Mouse (Mus musculus): ENCODE results near the gene Sf3b2. TPM values are rescaled to one million over a fixed set of nuclear protein-coding genes. Genes with fewer than 3 reads are reported as not detected.

Sf3b2 gene
- total and polyA plus RNA-seq, 3 experiments: 83.1 to 121 (median 103) TPM

DNA sequence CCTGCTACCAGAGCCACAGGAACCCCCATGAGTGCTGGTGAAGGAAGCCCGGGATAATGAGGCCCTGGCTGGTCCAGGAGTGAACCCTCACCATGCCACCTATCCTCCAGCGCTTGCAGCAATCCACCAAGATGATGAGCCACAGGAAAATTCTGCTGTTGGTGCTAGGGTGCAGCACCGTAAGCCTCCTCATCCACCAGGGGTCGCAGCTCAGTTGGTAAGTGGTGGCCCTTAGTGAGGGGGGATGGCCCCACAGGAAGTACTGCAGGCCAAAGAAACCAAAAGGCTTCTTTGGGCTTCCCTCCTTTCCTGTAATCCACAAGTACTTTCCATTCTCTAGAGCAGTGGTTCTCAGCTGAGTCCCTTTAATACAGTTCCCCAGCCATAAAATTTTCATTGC, 7.2 kb upstream of the Sf3b2 start:
- intact Hi-C loops (cut with DNase I): loop anchor here (2.0 kb wide), 1 partner anchor 46 kb away; the partner anchor contains the start of gene Cst6
- DNase-seq: peak in 1 of 2 experiments; percentile 50
- H3K27me3 ChIP-seq (ENCODE audit: control insufficient read depth, insufficient read depth, low read length): no peaks in the 10 kb centered on the region
- peaks cover 3% of the 10 kb centered on the region; the same call in 1 of the 2 replicates for H3K4me1 ChIP-seq (ENCODE audit: control insufficient read depth, insufficient read depth, low read length)
- no peaks in the 10 kb centered on the region for H3K79me2 ChIP-seq (replicated peaks; ENCODE audit: control insufficient read depth, insufficient read depth, low read length)
- 16% methylated on average over 4 of the region's 4 CpGs for WGBS
- no peaks in the 10 kb centered on the region for H3K36me3 ChIP-seq (ENCODE audit: control insufficient read depth, insufficient read depth, low read length)
- H3K4me3 ChIP-seq: no peak overlapping the region
- H3K27ac ChIP-seq: no peak overlapping the region
- no peak overlapping the region for H3K9ac ChIP-seq (ENCODE audit: low read depth, low read length)
- TF ChIP-seq EP300 (IDR thresholded peaks at IDR 0.05; ENCODE audit: insufficient read depth, low read depth, low read length) (no peak), CTCF (IDR thresholded peaks at IDR 0.05) (peak; percentile 70), POLR2A (IDR thresholded peaks at IDR 0.05; ENCODE audit: insufficient read depth, low read depth, low read length) (no peak)

DNA sequence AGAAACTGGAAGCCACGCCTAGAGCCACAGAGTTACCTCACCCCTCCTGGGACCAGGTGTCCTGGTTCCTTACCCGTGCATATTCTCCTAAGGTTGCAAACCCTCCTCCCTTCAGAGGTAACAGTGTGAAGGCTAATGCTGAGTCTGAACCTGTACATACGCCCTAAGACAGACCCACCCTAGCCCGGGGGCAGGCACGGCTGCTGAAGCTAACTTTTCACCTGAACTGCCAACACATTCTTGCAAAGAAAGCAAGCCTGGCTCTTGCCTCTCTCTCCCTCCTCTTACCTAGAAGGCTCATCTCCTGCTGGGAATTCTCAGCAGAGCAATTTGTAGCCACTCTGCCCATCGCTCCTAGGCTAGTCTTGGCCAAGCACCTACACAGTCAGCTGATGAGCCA, 5.3 kb upstream of the Sf3b2 start:
- Histone ChIP-seq H3K4me1 (ENCODE audit: control insufficient read depth, insufficient read depth, low read length) (peaks cover 3% of the 10 kb centered on the region), H3K79me2 (replicated peaks; ENCODE audit: control insufficient read depth, insufficient read depth, low read length) (no peaks in the 10 kb centered on the region), H3K27ac (no peak overlapping the region), H3K36me3 (ENCODE audit: control insufficient read depth, insufficient read depth, low read length) (no peaks in the 10 kb centered on the region), H3K27me3 (ENCODE audit: control insufficient read depth, insufficient read depth, low read length) (no peaks in the 10 kb centered on the region), H3K4me3 (no peak overlapping the region), H3K9ac (ENCODE audit: low read depth, low read length) (no peak overlapping the region)
- WGBS: 75% methylated on average over 6 of the region's 6 CpGs
- no peak for DNase-seq
- intact Hi-C loops (cut with DNase I): no loop called here
- TF ChIP-seq POLR2A (IDR thresholded peaks at IDR 0.05; ENCODE audit: insufficient read depth, low read depth, low read length) (no peak), CTCF (IDR thresholded peaks at IDR 0.05) (no peak), EP300 (IDR thresholded peaks at IDR 0.05; ENCODE audit: insufficient read depth, low read depth, low read length) (no peak)

DNA sequence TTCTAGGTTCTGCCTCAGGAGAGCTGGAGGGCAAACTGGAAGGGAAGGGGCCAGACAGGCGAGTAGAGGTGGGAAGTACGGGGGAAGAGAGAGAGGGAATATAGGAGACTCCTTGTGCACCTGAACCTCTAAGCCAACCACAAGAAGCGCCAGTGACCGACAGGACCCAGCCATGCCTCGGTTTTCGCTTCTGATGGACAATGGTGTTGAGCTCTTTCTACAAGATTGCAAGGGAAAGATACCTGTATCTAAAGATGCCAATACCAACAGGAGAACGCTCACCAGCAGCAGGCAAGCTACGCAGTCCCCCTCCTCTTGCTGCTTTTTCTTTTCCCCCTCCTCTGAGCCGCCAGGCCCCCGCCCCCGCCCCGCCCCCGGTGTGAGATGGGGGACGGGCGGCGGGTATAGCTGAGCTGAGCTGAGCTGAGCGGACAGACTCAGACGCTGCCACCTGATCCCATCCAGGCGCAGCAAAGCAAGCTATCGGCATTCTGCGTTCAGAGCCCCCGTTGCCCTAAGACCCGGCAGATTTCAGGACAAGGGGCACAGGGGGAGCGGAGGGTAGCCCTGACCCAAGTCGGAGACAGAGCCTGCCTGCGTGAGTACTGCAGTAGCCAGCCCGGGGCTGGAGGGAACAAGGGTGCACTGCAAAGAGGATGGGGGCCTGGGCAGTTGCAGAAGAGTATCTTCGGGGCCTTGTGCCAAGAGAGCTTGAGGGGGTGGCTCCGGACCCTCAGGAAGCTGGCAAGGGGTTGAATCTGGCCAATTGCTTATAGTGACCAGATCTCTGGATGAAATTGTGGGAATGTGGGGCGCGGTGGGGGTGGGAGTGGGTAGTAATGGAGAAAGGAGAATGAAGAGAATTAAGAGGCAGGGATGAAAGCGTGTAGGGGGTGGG, 2.9 kb upstream of the Sf3b2 start, which contains the start of gene Gal3st3:
Gene Gal3st3, plus strand, starts transcription at position 429 of the 898 bp plus-strand sequence.
- Histone ChIP-seq H3K27me3 (ENCODE audit: control insufficient read depth, insufficient read depth, low read length) (no peaks in the 10 kb centered on the region), H3K9ac (ENCODE audit: low read depth, low read length) (peak within 1 kb of the TSS; percentile 76), H3K36me3 (ENCODE audit: control insufficient read depth, insufficient read depth, low read length) (peaks cover 10% of the 10 kb centered on the region), H3K79me2 (replicated peaks; ENCODE audit: control insufficient read depth, insufficient read depth, low read length) (no peaks in the 10 kb centered on the region), H3K27ac (peak within 1 kb of the TSS; percentile 70), H3K4me3 (peak within 1 kb of the TSS; percentile 44), H3K4me1 (ENCODE audit: control insufficient read depth, insufficient read depth, low read length) (peaks cover 8% of the 10 kb centered on the region)
- 21% methylated on average over 32 of the region's 32 CpGs for WGBS
- TF ChIP-seq CTCF (IDR thresholded peaks at IDR 0.05) (no peak), POLR2A (IDR thresholded peaks at IDR 0.05; ENCODE audit: insufficient read depth, low read depth, low read length) (no peak), EP300 (IDR thresholded peaks at IDR 0.05; ENCODE audit: insufficient read depth, low read depth, low read length) (no peak)
- intact Hi-C loops (cut with DNase I): no loop called here
- DNase-seq: peak in 1 of 2 experiments; percentile 19

DNA sequence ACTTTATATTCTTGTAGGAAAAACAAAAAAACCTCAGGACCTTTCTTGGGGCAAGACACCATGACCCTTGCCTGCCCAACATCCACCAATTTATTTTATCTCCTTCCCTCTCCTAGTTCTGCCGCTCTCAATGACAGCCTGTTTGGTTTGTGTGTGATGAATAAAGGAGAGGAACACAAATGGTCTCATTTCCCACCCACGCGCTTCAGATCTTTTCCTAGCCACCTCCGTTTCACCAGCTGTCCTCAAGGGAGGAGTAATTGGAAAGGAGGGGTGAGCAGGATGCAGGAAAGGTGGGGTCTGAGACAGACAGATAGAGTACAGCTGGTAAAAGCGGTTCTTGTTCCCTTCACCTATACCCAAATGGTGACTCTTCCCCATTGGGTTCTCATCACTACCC, 1.4 kb upstream of the Sf3b2 start:
- 53% methylated on average over 5 of the region's 5 CpGs for WGBS
- no peak for DNase-seq
- H3K27me3 ChIP-seq (ENCODE audit: control insufficient read depth, insufficient read depth, low read length): no peaks in the 10 kb centered on the region
- intact Hi-C loops (cut with DNase I): no loop called here
- H3K27ac ChIP-seq: no peak overlapping the region
- H3K36me3 ChIP-seq (ENCODE audit: control insufficient read depth, insufficient read depth, low read length): peaks cover 10% of the 10 kb centered on the region
- no peak for TF ChIP-seq POLR2A (IDR thresholded peaks at IDR 0.05; ENCODE audit: insufficient read depth, low read depth, low read length)
- TF ChIP-seq EP300 (IDR thresholded peaks at IDR 0.05; ENCODE audit: insufficient read depth, low read depth, low read length): no peak
- TF ChIP-seq CTCF (IDR thresholded peaks at IDR 0.05): no peak
- no peak overlapping the region for H3K4me3 ChIP-seq
- H3K79me2 ChIP-seq (replicated peaks; ENCODE audit: control insufficient read depth, insufficient read depth, low read length): 0 out of 2 replicates have a peak, but pooled peaks cover 2% of the 10 kb centered on the region
- no peak overlapping the region for H3K9ac ChIP-seq (ENCODE audit: low read depth, low read length)
- H3K4me1 ChIP-seq (ENCODE audit: control insufficient read depth, insufficient read depth, low read length): peaks cover 8% of the 10 kb centered on the region

DNA sequence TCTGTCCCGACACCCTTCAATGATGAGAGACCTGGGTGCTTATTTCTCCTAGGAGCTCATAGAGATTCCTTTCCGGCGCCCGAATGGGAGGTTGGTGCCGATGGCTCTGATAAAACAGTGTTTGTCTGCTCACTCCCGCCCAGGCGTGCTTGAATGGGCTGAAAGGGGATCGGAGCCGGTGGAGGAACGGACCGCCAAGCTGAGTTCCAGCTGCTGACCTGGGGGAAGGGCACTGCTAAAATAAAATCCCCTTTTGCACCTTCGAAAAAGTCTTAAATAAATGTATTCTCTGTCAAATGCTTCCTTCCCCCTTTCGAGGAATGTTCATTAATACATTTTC, 451 bp upstream of the Sf3b2 start:
- peaks cover 8% of the 10 kb centered on the region for H3K4me1 ChIP-seq (ENCODE audit: control insufficient read depth, insufficient read depth, low read length)
- no peak for DNase-seq
- H3K4me3 ChIP-seq: peak overlapping the region; percentile 63
- intact Hi-C loops (cut with DNase I): loop anchor here (2.0 kb wide), 1 partner anchor 21 kb away; no protein-coding TSS in a partner anchor
- peak overlapping the region; percentile 81 for H3K27ac ChIP-seq
- no peak for TF ChIP-seq POLR2A (IDR thresholded peaks at IDR 0.05; ENCODE audit: insufficient read depth, low read depth, low read length)
- TF ChIP-seq EP300 (IDR thresholded peaks at IDR 0.05; ENCODE audit: insufficient read depth, low read depth, low read length): no peak
- TF ChIP-seq CTCF (IDR thresholded peaks at IDR 0.05): no peak
- WGBS: 5% methylated on average over 13 of the region's 13 CpGs
- H3K36me3 ChIP-seq (ENCODE audit: control insufficient read depth, insufficient read depth, low read length): peaks cover 10% of the 10 kb centered on the region
- no peaks in the 10 kb centered on the region for H3K27me3 ChIP-seq (ENCODE audit: control insufficient read depth, insufficient read depth, low read length)
- 0 out of 2 replicates have a peak, but pooled peaks cover 2% of the 10 kb centered on the region for H3K79me2 ChIP-seq (replicated peaks; ENCODE audit: control insufficient read depth, insufficient read depth, low read length)
- H3K9ac ChIP-seq (ENCODE audit: low read depth, low read length): peak overlapping the region; percentile 35

DNA sequence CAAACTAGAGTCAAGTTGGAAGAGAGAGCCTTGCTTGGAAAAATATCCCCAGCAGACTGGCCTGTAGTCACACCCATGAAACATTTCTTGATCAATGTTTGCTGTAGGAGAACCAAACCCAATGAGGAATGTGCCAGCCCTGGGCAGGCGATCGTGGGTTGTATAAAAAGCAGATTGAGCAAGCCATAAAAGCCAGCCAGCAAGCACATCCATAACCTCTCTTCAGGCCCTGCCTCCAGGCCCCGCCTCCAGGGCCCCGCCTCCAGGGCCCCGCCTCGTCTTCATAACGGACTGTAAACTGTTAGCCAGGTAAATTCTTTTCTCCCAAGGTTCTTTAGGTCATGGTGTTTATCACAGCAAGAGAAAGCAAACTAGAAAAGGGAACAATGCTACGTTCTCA, 16.9 kb downstream of the Sf3b2 start:
- Histone ChIP-seq H3K4me1 (ENCODE audit: control insufficient read depth, insufficient read depth, low read length) (peaks cover 10% of the 10 kb centered on the region), H3K4me3 (no peak overlapping the region), H3K9ac (ENCODE audit: low read depth, low read length) (no peak overlapping the region), H3K27ac (no peak overlapping the region), H3K36me3 (ENCODE audit: control insufficient read depth, insufficient read depth, low read length) (peaks cover 17% of the 10 kb centered on the region), H3K79me2 (replicated peaks; ENCODE audit: control insufficient read depth, insufficient read depth, low read length) (no peaks in the 10 kb centered on the region), H3K27me3 (ENCODE audit: control insufficient read depth, insufficient read depth, low read length) (no peaks in the 10 kb centered on the region)
- peak; percentile 19 to 21 for DNase-seq
- TF ChIP-seq CTCF (IDR thresholded peaks at IDR 0.05): no peak
- TF ChIP-seq EP300 (IDR thresholded peaks at IDR 0.05; ENCODE audit: insufficient read depth, low read depth, low read length): no peak
- no peak for TF ChIP-seq POLR2A (IDR thresholded peaks at IDR 0.05; ENCODE audit: insufficient read depth, low read depth, low read length)
- intact Hi-C loops (cut with DNase I): loop anchor here (5.0 kb wide), 1 partner anchor 111 kb away; no protein-coding TSS in a partner anchor
- WGBS: 79% methylated on average over 8 of the region's 8 CpGs

Measured in heart, adult 2 months (tissue).